Mouse (Mus musculus) erythroblast, embryonic 14.5 days (primary cell): ENCODE results near the gene Aldh5a1. TPM values are rescaled to one million over a fixed set of nuclear protein-coding genes. Genes with fewer than 3 reads are reported as not detected.

Experiments used
- H3K27me3 ChIP-seq: 2 replicates; pipeline ENCODE4 v1.6.1; 2012; ENCODE audit warnings: inconsistent platforms; ENCODE audit not compliant: control insufficient read depth
- H3K36me3 ChIP-seq: 2 replicates; pipeline ENCODE4 v1.6.1; 2012; ENCODE audit warnings: mild to moderate bottlenecking, inconsistent platforms; ENCODE audit not compliant: control insufficient read depth
- H3K4me1 ChIP-seq: 2 replicates; pipeline ENCODE4 v1.6.1; 2012; ENCODE audit warnings: inconsistent platforms; ENCODE audit not compliant: control insufficient read depth
- H3K4me3 ChIP-seq: replicated peaks from 2 replicates; pipeline ENCODE3; 2012; ENCODE audit warnings: moderate library complexity, mild to moderate bottlenecking, inconsistent platforms
- H3K9me3 ChIP-seq: 2 replicates; pipeline ENCODE4 v1.6.1; 2012; ENCODE audit warnings: low read length, inconsistent platforms, mixed read lengths; ENCODE audit not compliant: control insufficient read depth
- GATA1 ChIP-seq: IDR thresholded peaks from 2 replicates; pipeline ENCODE4 v1.6.1; 2012; ENCODE audit warnings: low read length, inconsistent platforms, mixed read lengths
- TAL1 ChIP-seq: IDR thresholded peaks from 3 replicates; pipeline ENCODE4 v1.6.1; 2012; ENCODE audit warnings: low read length, inconsistent platforms, mixed read lengths
- polyA plus RNA-seq: library from polyadenylated mRNA; stranded (reverse); fragments of >175 nt; gene quantifications from 2 replicates; pipeline ENCODE4 v1.2.3, GENCODE M21; 2012

Gene Aldh5a1
- polyA plus RNA-seq, 1 experiment, result not detected

DNA sequence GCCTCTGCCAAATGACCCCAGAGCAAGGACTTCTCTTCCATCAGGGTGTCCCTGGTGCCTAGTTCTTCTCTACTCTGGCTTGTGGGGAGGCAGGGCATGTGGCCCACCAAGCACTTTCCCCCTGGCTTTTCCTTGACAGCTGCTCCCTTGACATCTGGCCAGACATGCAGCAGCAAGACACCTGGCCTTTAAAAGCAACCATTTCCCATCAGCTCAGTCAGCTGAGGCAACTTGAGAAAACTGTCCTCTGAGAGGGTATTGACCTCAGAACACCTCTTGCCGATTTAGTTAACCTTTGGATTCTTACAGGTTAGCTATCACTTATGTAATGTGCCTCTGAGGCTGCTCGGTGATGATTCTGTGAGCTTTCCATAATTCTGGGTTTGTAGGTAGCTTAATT is 43.6 kb downstream of the Aldh5a1 start:
- H3K27me3 ChIP-seq, result no peaks in the 10 kb centered on the region
- H3K4me3 ChIP-seq, result no peak overlapping the region
- no peaks in the 10 kb centered on the region for H3K9me3 ChIP-seq
- no peaks in the 10 kb centered on the region for H3K36me3 ChIP-seq
- H3K4me1 ChIP-seq, result no peaks in the 10 kb centered on the region
- TF ChIP-seq TAL1 (no peak), GATA1 (no peak)

DNA sequence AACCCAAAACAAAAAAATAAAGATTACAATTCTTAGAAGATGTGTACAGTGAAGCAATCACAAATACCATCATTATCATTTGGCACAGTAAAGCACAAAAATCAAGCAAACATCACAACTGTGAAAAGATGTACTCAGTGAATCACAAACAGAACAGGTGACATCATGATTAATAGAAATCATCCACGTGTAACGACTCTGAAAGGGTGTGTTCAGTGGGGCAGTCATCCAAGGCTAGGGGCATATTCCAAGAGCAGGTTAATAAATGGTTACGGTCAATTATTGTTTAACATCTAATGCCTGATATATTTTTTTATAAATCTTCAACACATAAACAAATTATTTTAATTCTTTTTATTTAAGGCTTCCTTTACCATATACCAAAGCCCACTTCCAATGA is 44.9 kb downstream of the Aldh5a1 start:
- no peaks in the 10 kb centered on the region for H3K27me3 ChIP-seq
- H3K4me1 ChIP-seq, result no peaks in the 10 kb centered on the region
- no peaks in the 10 kb centered on the region for H3K9me3 ChIP-seq
- H3K36me3 ChIP-seq, result no peaks in the 10 kb centered on the region
- H3K4me3 ChIP-seq, result no peak overlapping the region
- no peak for TF ChIP-seq TAL1
- TF ChIP-seq GATA1, result no peak

DNA sequence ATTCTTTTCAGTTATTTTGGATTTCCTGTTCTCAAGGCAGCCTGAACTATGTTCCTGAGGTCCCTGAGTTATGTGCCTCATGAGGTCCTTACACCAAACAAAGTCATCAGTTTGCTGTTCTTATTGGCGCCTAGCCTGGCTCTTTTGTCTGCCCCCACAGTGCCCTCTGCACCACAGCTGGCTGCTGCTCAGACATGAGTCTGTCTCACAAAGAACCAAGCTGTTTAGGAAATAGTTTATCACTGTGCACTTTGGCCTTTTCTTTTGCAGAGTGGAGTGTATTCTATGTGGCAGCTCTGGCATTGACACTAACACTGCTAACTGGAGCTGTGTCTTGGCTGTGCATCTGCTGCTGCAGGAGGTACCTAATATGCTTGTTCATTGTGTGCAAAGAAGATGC is 47.9 kb downstream of the Aldh5a1 start:
- H3K9me3 ChIP-seq, result peaks cover 3% of the 10 kb centered on the region
- H3K4me3 ChIP-seq, result no peak overlapping the region
- H3K27me3 ChIP-seq, result no peaks in the 10 kb centered on the region
- TF ChIP-seq GATA1 (no peak), TAL1 (no peak)
- H3K4me1 ChIP-seq, result no peaks in the 10 kb centered on the region
- no peaks in the 10 kb centered on the region for H3K36me3 ChIP-seq

DNA sequence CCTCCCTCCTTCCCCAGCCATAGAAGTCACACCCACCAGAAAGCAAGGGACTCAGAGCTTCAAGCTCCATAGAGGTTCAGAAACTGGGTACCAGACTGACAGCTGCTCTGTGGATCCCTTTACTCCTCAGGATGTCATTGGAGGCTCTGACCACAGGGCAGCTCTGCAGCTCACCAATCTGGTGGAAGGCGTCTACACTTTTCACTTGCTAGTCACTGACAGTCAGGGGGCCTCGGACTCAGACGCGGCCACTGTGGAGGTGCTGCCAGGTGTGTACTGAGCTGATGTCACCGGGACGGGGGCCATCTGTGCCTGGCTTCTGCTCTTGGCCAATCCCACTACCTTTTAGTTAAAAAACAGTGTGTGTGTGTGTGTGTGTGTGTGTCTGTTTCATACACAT is 55.0 kb downstream of the Aldh5a1 start:
- H3K36me3 ChIP-seq, result no peaks in the 10 kb centered on the region
- H3K27me3 ChIP-seq, result no peaks in the 10 kb centered on the region
- H3K9me3 ChIP-seq, result peaks cover 13% of the 10 kb centered on the region
- no peaks in the 10 kb centered on the region for H3K4me1 ChIP-seq
- TF ChIP-seq TAL1 (no peak), GATA1 (no peak)
- H3K4me3 ChIP-seq, result no peak overlapping the region

DNA sequence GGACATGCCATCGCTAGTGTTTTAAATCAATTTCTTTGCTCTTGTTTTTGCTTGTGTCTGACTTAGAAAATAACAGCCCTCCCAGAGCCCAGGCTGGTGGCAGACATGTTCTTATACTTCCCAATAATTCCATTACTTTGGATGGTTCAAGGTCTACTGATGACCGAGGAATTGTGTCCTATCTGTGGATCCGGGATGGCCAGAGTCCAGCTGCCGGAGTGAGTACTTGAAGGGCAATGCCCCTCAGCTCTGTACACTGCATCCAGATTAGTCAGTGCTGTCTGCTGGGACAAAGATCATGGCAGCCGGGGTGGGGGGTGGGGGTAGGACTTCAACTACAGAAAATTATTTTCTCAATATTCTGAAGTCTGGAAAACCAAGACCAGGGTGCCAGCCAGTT is 56.8 kb downstream of the Aldh5a1 start:
- Histone ChIP-seq H3K9me3 (peaks cover 13% of the 10 kb centered on the region), H3K4me3 (no peak overlapping the region), H3K4me1 (no peaks in the 10 kb centered on the region), H3K27me3 (no peaks in the 10 kb centered on the region), H3K36me3 (no peaks in the 10 kb centered on the region)
- TF ChIP-seq TAL1, result no peak
- no peak for TF ChIP-seq GATA1

DNA sequence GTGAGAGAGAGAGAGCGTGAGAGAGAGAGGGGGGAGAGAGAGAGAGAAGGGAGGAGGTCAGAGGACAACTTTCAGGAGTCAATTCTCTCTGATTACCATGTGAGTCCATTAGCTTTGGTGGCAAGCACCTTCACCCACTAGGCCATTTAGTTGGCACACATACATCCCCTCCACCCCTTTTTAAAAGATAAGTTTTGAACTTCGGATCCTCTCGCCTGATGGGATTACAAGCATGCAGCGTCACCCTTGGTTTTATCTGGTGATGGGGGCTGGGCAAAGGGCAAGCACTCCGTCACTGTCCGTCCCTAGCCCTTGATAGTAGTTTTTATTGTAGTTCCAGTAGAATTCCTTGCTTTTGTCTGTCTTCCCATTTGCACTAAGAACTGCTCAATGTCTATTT is 57.3 kb downstream of the Aldh5a1 start:
- Histone ChIP-seq H3K9me3 (peaks cover 13% of the 10 kb centered on the region), H3K4me1 (no peaks in the 10 kb centered on the region), H3K27me3 (no peaks in the 10 kb centered on the region), H3K4me3 (no peak overlapping the region), H3K36me3 (no peaks in the 10 kb centered on the region)
- TF ChIP-seq GATA1 (no peak), TAL1 (no peak)

DNA sequence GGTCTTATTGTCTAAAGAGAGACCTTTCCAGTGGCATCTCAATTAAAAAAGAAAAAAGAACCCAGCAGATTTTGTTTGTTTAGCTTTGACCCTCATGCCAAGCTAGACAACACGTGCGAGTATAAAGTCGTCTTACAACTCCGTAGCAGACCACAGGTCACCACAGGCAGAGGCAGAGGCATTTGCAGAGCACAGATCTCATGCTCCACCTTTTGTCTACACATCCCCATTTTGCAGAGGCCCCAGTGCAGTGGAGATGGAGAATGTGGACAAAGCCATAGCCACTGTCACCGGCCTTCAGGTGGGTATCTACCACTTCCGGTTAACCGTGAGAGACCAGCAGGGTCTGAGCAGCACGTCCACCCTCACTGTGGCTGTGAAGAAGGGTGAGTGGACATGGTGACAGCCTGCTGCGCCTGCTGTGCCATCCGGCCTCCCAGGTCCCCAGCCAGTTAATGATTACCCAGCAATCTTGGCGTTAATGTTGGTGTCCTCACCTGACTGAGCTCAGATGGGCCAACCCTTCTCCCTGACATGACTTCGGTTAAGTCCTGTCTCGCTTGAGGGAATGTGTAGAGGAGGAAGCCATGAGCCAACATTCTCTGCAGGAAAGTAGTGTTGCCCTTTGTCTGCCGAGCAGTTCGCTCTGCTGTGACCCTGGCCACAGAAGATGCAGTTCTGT is 58.0 kb downstream of the Aldh5a1 start:
- Histone ChIP-seq H3K4me1 (no peaks in the 10 kb centered on the region), H3K27me3 (no peaks in the 10 kb centered on the region), H3K36me3 (no peaks in the 10 kb centered on the region), H3K4me3 (no peak overlapping the region), H3K9me3 (peaks cover 10% of the 10 kb centered on the region)
- TF ChIP-seq TAL1 (no peak), GATA1 (no peak)

DNA sequence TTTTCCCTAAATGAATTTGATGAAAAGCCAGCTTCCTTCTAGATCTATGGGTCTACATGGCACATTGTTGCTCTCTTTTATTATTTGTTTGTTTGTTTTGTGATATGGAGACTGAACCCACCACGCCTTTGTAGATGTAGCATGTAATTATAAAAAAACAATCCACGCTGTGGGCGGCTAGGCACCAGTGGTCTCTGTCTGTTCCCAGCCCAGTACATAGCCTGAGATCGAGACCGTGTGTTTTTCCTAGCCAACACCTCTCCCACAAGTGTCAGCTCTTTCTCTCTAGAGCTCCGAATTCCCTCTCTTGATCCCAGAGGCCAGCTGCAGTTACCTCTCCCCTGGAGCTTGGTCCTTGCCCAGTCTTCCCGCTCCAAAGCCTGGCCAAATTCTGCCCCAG is 69.2 kb downstream of the Aldh5a1 start:
- no peaks in the 10 kb centered on the region for H3K27me3 ChIP-seq
- TF ChIP-seq GATA1 (no peak), TAL1 (no peak)

DNA sequence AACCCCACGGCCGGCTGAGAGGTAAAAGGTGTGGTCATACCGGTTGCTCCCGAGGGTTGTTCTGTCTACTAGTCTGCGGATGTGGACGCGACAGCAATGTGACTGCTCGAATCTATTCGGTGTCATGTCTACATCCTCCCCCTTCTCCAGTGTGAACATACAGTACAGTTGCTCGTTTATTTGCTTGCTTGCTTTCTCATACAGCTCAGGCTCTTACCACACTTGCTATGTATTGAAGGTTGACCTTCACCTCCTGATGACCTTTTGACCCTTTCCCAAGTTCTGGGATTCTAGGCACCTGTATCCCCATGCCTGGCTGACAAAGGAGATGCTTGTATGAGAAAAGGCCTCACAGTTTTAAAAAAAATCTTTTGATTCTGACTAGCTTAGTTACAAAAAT is 69.7 kb downstream of the Aldh5a1 start:
- Histone ChIP-seq H3K27me3 (no peaks in the 10 kb centered on the region), H3K9me3 (no peaks in the 10 kb centered on the region), H3K4me3 (no peak overlapping the region), H3K4me1 (peaks cover 2% of the 10 kb centered on the region), H3K36me3 (no peaks in the 10 kb centered on the region)
- TF ChIP-seq TAL1 (no peak), GATA1 (no peak)

More for the DNA sequence above, 69.2 kb downstream of the Aldh5a1 start:
- peaks cover 2% of the 10 kb centered on the region for H3K4me1 ChIP-seq
- H3K36me3 ChIP-seq, result no peaks in the 10 kb centered on the region
- H3K9me3 ChIP-seq, result no peaks in the 10 kb centered on the region
- no peak overlapping the region for H3K4me3 ChIP-seq
